Mouse (Mus musculus) C2C12 (cell line): ENCODE measurements around the gene Tpd52l1. TPM values are rescaled to one million over a fixed set of nuclear protein-coding genes. Genes with fewer than 3 reads are reported as not detected.
A peak's percentile ranks its signal among the peaks of the same experiment; 100 is the strongest.

Source experiments
- H3K27me3 ChIP-seq: one replicate; pipeline ENCODE4 v1.6.1; 2011; ENCODE audit not compliant: control insufficient read depth, insufficient read depth, insufficient read length
- H3K36me3 ChIP-seq: one replicate; pipeline ENCODE4 v1.6.1; 2011; ENCODE audit not compliant: control insufficient read depth, insufficient read depth
- H3K4me3 ChIP-seq: one replicate; pipeline ENCODE4 v1.5.1; 2011; ENCODE audit warnings: mild to moderate bottlenecking, control low read depth; ENCODE audit not compliant: poor library complexity, insufficient read depth, severe bottlenecking
- H3K79me2 ChIP-seq: one replicate; pipeline ENCODE4 v1.6.1; 2011; ENCODE audit not compliant: control insufficient read depth, insufficient read depth
- H3K79me3 ChIP-seq: one replicate; pipeline ENCODE4 v1.6.1; 2011; ENCODE audit warnings: low read depth, control low read depth
- H3ac ChIP-seq: one replicate; pipeline ENCODE3; 2011; ENCODE audit warnings: low read depth; ENCODE audit not compliant: control insufficient read depth, insufficient read length
- CEBPB ChIP-seq: IDR thresholded peaks from one replicate; pipeline ENCODE4 v1.6.1; 2011; ENCODE audit warnings: low read depth, mild to moderate bottlenecking, control low read depth, moderate library complexity
- CTCF ChIP-seq: IDR thresholded peaks from one replicate; pipeline ENCODE4 v1.5.1; 2011; ENCODE audit not compliant: control insufficient read depth, insufficient read depth, insufficient read length
- FOSL1 ChIP-seq: IDR thresholded peaks from one replicate; pipeline ENCODE4 v1.8.0; 2011; ENCODE audit warnings: mild to moderate bottlenecking, low read length; ENCODE audit not compliant: poor library complexity, insufficient read depth, severe bottlenecking
- MAX ChIP-seq: IDR thresholded peaks from one replicate; pipeline ENCODE4 v1.6.1; 2011; ENCODE audit warnings: mild to moderate bottlenecking, control low read depth
- MYOD1 ChIP-seq: IDR thresholded peaks from one replicate; pipeline ENCODE4 v1.6.1; 2011; ENCODE audit warnings: low read depth; ENCODE audit not compliant: control insufficient read depth, insufficient read length
- MYOG ChIP-seq: IDR thresholded peaks from one replicate; pipeline ENCODE4 v1.6.1; 2011; ENCODE audit not compliant: control insufficient read depth, insufficient read length; ENCODE audit errors: extremely low read depth
- USF1 ChIP-seq: IDR thresholded peaks from one replicate; pipeline ENCODE4 v1.6.1; 2011; ENCODE audit warnings: low read depth, mild to moderate bottlenecking, control low read depth, moderate library complexity
- polyA plus RNA-seq: library from polyadenylated mRNA; unstranded; fragments of >200 nt; fragmentation: generic; extraction: Trizol; gene quantifications from one replicate; pipeline ENCODE4 v1.2.1, GENCODE M21; 2012; ENCODE audit warnings: missing spikeins

Tpd52l1 gene
- polyA plus RNA-seq, 1 experiment: 60.9 TPM

- no peaks in the 10 kb centered on the region for H3K79me2 ChIP-seq
- H3K4me3 ChIP-seq: no peak overlapping the region
- TF ChIP-seq CTCF (no peak), USF1 (no peak), FOSL1 (no peak), MYOG (no peak), MYOD1 (no peak), MAX (no peak), CEBPB (no peak)
- no peaks in the 10 kb centered on the region for H3K36me3 ChIP-seq
- no peaks in the 10 kb centered on the region for H3K79me3 ChIP-seq
- no peak overlapping the region for H3ac ChIP-seq
- no peaks in the 10 kb centered on the region for H3K27me3 ChIP-seq
These were observed 150.1 kb downstream of the Tpd52l1 start for GRCm38 (mm10) chr10:31295705-31296104.

- TF ChIP-seq USF1 (no peak), MYOD1 (peak; percentile 70)
- Histone ChIP-seq H3K79me3 (no peaks in the 10 kb centered on the region), H3ac (no peak overlapping the region), H3K4me3 (no peak overlapping the region), H3K36me3 (no peaks in the 10 kb centered on the region), H3K27me3 (no peaks in the 10 kb centered on the region), H3K79me2 (no peaks in the 10 kb centered on the region)
These were observed 156.9 kb downstream of the Tpd52l1 start for GRCm38 (mm10) chr10:31288697-31289390.

- TF ChIP-seq MYOG (no peak), FOSL1 (no peak), USF1 (no peak), CTCF (no peak), CEBPB (no peak), MYOD1 (no peak), MAX (no peak)
- Histone ChIP-seq H3ac (no peak overlapping the region), H3K4me3 (no peak overlapping the region), H3K79me3 (no peaks in the 10 kb centered on the region), H3K27me3 (no peaks in the 10 kb centered on the region), H3K36me3 (no peaks in the 10 kb centered on the region), H3K79me2 (no peaks in the 10 kb centered on the region)
These were observed 158.0 kb downstream of the Tpd52l1 start for GRCm38 (mm10) chr10:31287787-31288186.

Other genes with a start within 250 kb of the Tpd52l1 start
- 42.8 TPM for gene Hddc2, start 132.6 kb downstream of the Tpd52l1 start, polyA plus RNA-seq
- gene Rnf217, start 163.2 kb upstream of the Tpd52l1 start, polyA plus RNA-seq: 3.7 TPM